Comparison of ENCODE assay signal across 15 mouse cellular contexts in genomic region chr11:59994318-59994717, GRCm38 (mm10).
"Had no signal": no experiment of that assay in that cellular context is flagged by ENCODE, and none has a peak within 500 bp of the region (broad histone marks: within the 10 kb centered on the region; RNA-seq: fewer than 3 reads in every experiment).

No protein-coding gene starts in this region.

- H3K4me2 ChIP-seq: kidney, embryonic 15.5 days; limb, embryonic 13.5 days; liver, embryonic 12.5 days; lung, embryonic 15.5 days; midbrain, embryonic 12.5 days had no signal

- H3K27me3 ChIP-seq: kidney, embryonic 15.5 days; limb, embryonic 13.5 days; liver, embryonic 12.5 days; lung, embryonic 15.5 days; midbrain, embryonic 12.5 days had no signal

- H3K4me1 ChIP-seq: kidney, embryonic 15.5 days; liver, embryonic 12.5 days; midbrain, embryonic 12.5 days had no signal

- H3K9me3 ChIP-seq: kidney, embryonic 15.5 days; limb, embryonic 13.5 days; liver, embryonic 12.5 days; lung, embryonic 15.5 days; megakaryocyte, embryonic 14.5 days; midbrain, embryonic 12.5 days had no signal

- H3K27ac ChIP-seq: kidney, embryonic 15.5 days; limb, embryonic 13.5 days; liver, embryonic 12.5 days; lung, embryonic 15.5 days; macrophage; midbrain, embryonic 12.5 days had no signal

- ATAC-seq: liver, embryonic 12.5 days had no signal

- DNase-seq: kidney, adult 2 months; kidney, postnatal 14 days; left cerebral cortex, postnatal 4 days; lung, postnatal 14 days; right cerebral cortex, adult 18-20 months; right cerebral cortex, postnatal 25 days; thymus, adult 18-20 months; thymus, postnatal 14 days had no signal

- H3K4me3 ChIP-seq: kidney, embryonic 15.5 days; limb, embryonic 13.5 days; liver, embryonic 12.5 days; lung, embryonic 15.5 days; midbrain, embryonic 12.5 days had no signal

- H3K9ac ChIP-seq: kidney, embryonic 15.5 days; limb, embryonic 13.5 days; liver, embryonic 12.5 days; lung, embryonic 15.5 days; midbrain, embryonic 12.5 days had no signal

- H3K36me3 ChIP-seq: kidney, embryonic 15.5 days; limb, embryonic 13.5 days; liver, embryonic 12.5 days; lung, embryonic 15.5 days; midbrain, embryonic 12.5 days had no signal
